Mouse (Mus musculus) liver (tissue): ENCODE measurements around the gene Tcf7l2.
A peak's percentile ranks its signal among the peaks of the same experiment; 100 is the strongest.

Experiments used
- DNase-seq: peaks from one replicate; pipeline ENCODE4 v3.0.0-alpha.2; 2020; ENCODE audit warnings: mixed read lengths

Tcf7l2 gene

GRCm38 (mm10) chr19:55758158-55758557 lies 16.5 kb downstream of the Tcf7l2 start:
- no peak for DNase-seq

GRCm38 (mm10) chr19:55759006-55759405 lies 17.4 kb downstream of the Tcf7l2 start:
- DNase-seq, result no peak

- DNase-seq, result no peak
These were observed 19.5 kb downstream of the Tcf7l2 start for GRCm38 (mm10) chr19:55761086-55761485.

- no peak for DNase-seq
These were observed 20.6 kb downstream of the Tcf7l2 start for GRCm38 (mm10) chr19:55762187-55762586.

GRCm38 (mm10) chr19:55765814-55766213 lies 24.2 kb downstream of the Tcf7l2 start:
- no peak for DNase-seq

GRCm38 (mm10) chr19:55767104-55767503 lies 25.5 kb downstream of the Tcf7l2 start:
- no peak for DNase-seq

GRCm38 (mm10) chr19:55767579-55767978 lies 26.0 kb downstream of the Tcf7l2 start:
- no peak for DNase-seq

GRCm38 (mm10) chr19:55768246-55768645 lies 26.6 kb downstream of the Tcf7l2 start:
- DNase-seq, result no peak

GRCm38 (mm10) chr19:55768889-55769288 lies 27.3 kb downstream of the Tcf7l2 start:
- DNase-seq, result no peak

- DNase-seq, result no peak
These were observed 32.7 kb downstream of the Tcf7l2 start for GRCm38 (mm10) chr19:55774334-55774733.

- no peak for DNase-seq
These were observed 33.2 kb downstream of the Tcf7l2 start for GRCm38 (mm10) chr19:55774824-55775223.

GRCm38 (mm10) chr19:55779871-55780270 lies 38.3 kb downstream of the Tcf7l2 start:
- DNase-seq, result no peak

- DNase-seq, result no peak
These were observed 39.5 kb downstream of the Tcf7l2 start for GRCm38 (mm10) chr19:55781087-55781486.

GRCm38 (mm10) chr19:55781681-55782080 lies 40.1 kb downstream of the Tcf7l2 start:
- DNase-seq, result no peak

- DNase-seq, result no peak
These were observed 43.3 kb downstream of the Tcf7l2 start for GRCm38 (mm10) chr19:55784796-55785418.

GRCm38 (mm10) chr19:55787420-55787819 lies 45.8 kb downstream of the Tcf7l2 start:
- DNase-seq, result peak; percentile 57

- DNase-seq, result no peak
These were observed 46.8 kb downstream of the Tcf7l2 start for GRCm38 (mm10) chr19:55788285-55788904.

GRCm38 (mm10) chr19:55788905-55789295 lies 47.3 kb downstream of the Tcf7l2 start:
- no peak for DNase-seq

- DNase-seq, result no peak
These were observed 48.2 kb downstream of the Tcf7l2 start for GRCm38 (mm10) chr19:55789838-55790237.

GRCm38 (mm10) chr19:55791293-55791692 lies 49.7 kb downstream of the Tcf7l2 start:
- no peak for DNase-seq

GRCm38 (mm10) chr19:55791886-55792285 lies 50.3 kb downstream of the Tcf7l2 start:
- no peak for DNase-seq

- no peak for DNase-seq
These were observed 51.0 kb downstream of the Tcf7l2 start for GRCm38 (mm10) chr19:55792571-55792970.

GRCm38 (mm10) chr19:55793029-55793428 lies 51.4 kb downstream of the Tcf7l2 start:
- DNase-seq, result no peak

GRCm38 (mm10) chr19:55794194-55794945 lies 52.8 kb downstream of the Tcf7l2 start:
- no peak for DNase-seq
